Mouse (Mus musculus) heart, embryonic 14.5 days (tissue): ENCODE measurements around the gene Rbm15. TPM values are rescaled to one million over a fixed set of nuclear protein-coding genes. Genes with fewer than 3 reads are reported as not detected.
"Not testable (repeated sequence)": the region's sequence is repeated elsewhere in the genome, so short reads cannot be mapped to it uniquely, and the experiment has no call there.

ENCODE experiments used
- ATAC-seq: fragments of 200-750 bp; cut with Nextera tagmentation; 2 replicates; pipeline ENCODE4 v1.8.0; 2017; ENCODE audit warnings: low read depth, moderate TSS enrichment; ENCODE audit not compliant: insufficient number of reproducible peaks, insufficient read depth, low FRiP score
- H3K27ac ChIP-seq, 2 experiments: fragments of 200-500 bp in 1 of 2; fragments of 300-500 bp in 1 of 2; sonication (generic) in 1 of 2; replicated peaks in 1 of 2; 2 replicates each; pipeline ENCODE4 v1.5.1; 2012 to 2014; ENCODE audit warnings: low read depth in 2 of 2, low read length in 2 of 2, control low read depth in 1 of 2, mild to moderate bottlenecking in 1 of 2, mixed read lengths in 1 of 2; ENCODE audit not compliant: control insufficient read depth in 1 of 2, insufficient read depth in 1 of 2
- H3K27me3 ChIP-seq: fragments of 300-500 bp; sonication (generic); 2 replicates; pipeline ENCODE4 v1.6.1; 2014; ENCODE audit warnings: mild to moderate bottlenecking, low read length, control low read depth; ENCODE audit not compliant: control insufficient read depth, insufficient read depth
- H3K36me3 ChIP-seq: fragments of 300-500 bp; sonication (generic); 2 replicates; pipeline ENCODE4 v1.6.1; 2014; ENCODE audit warnings: mild to moderate bottlenecking, control low read depth, low read length, mixed read lengths; ENCODE audit not compliant: control insufficient read depth, insufficient read depth
- H3K4me1 ChIP-seq, 2 experiments: fragments of 200-500 bp in 1 of 2; fragments of 300-500 bp in 1 of 2; sonication (generic) in 1 of 2; 2 replicates each; pipeline ENCODE4 v1.6.1; 2012 to 2014; ENCODE audit warnings: low read length in 2 of 2, control low read depth in 1 of 2, mixed read lengths in 1 of 2; ENCODE audit not compliant: control insufficient read depth in 2 of 2, insufficient read depth in 2 of 2
- H3K4me2 ChIP-seq: fragments of 300-500 bp; sonication (generic); 2 replicates; pipeline ENCODE4 v1.6.1; 2014; ENCODE audit warnings: mild to moderate bottlenecking, low read length
- H3K4me3 ChIP-seq, 2 experiments: fragments of 200-500 bp in 1 of 2; fragments of 300-500 bp in 1 of 2; sonication (generic) in 1 of 2; 2 replicates each; pipeline ENCODE4 v1.5.1; 2012 to 2014; ENCODE audit warnings: low read length in 2 of 2, mild to moderate bottlenecking in 2 of 2, control low read depth in 1 of 2, low read depth in 1 of 2, moderate library complexity in 1 of 2; ENCODE audit not compliant: control insufficient read depth in 1 of 2, insufficient read depth in 1 of 2
- H3K9ac ChIP-seq: fragments of 300-500 bp; sonication (generic); 2 replicates; pipeline ENCODE4 v1.6.1; 2014; ENCODE audit warnings: mild to moderate bottlenecking, low read length
- H3K9me3 ChIP-seq: fragments of 300-500 bp; sonication (generic); 2 replicates; pipeline ENCODE4 v1.6.1; 2016; ENCODE audit warnings: low read length, control low read depth; ENCODE audit not compliant: control insufficient read depth
- WGBS: fragments of 180-500 bp; shearing (Covaris S2); extraction: QIAGEN DNeasy Blood & Tissue Kit; methylation state at CpG from one replicate; pipeline ENCODE4 v1.1.7; 2014; 5-methylcytosine and 5-hydroxymethylcytosine counted together
- polyA plus RNA-seq: library from polyadenylated mRNA; unstranded; fragments of >200 nt; fragmentation: Nextera tagmentation; extraction: Ambion mirVana; gene quantifications from 2 replicates; pipeline ENCODE4 v1.2.1, GENCODE M21; 2014

The Rbm15 gene
- polyA plus RNA-seq, 1 experiment from 2014 or later = 11.7 TPM

- Histone ChIP-seq H3K27me3 (no peaks in the 10 kb centered on the region), H3K36me3 (peaks cover 52% of the 10 kb centered on the region), H3K27ac (no peak overlapping the region), H3K9ac (peak overlapping the region; percentile 98), H3K4me3 (peak overlapping the region; percentile 95 to 99), H3K9me3 (no peaks in the 10 kb centered on the region), H3K4me2 (peak overlapping the region; percentile 98), H3K4me1 (peaks cover 18 to 42% of the 10 kb centered on the region in 2 experiments)
- 46% methylated on average over 28 of the region's 28 CpGs for WGBS
- no peak for ATAC-seq
Measured at GRCm38 (mm10) chr3:107330503-107331424, 2.7 kb downstream of the Rbm15 start.

DNA sequence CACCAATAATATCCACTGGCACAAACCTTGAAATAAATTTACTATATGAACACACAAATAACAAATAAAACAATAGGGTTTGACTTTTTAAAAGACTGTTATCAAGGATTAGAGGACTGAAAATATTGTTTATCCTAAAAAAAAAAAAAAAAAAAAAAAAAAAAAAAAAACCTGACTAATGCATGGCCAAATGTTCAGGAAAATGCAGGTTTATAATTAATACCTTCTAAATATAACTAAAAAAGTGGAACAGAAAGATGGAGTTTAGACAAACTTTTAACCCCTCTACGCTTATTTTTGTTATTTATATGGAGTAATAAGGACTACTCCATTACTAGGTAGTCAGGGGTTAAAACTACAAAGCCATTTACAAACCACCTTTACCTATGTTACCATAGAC lies 7.0 kb downstream of the Rbm15 start:
- no peak for ATAC-seq
- Histone ChIP-seq H3K4me1 (peaks cover 17 to 53% of the 10 kb centered on the region in 2 experiments), H3K27ac (no peak overlapping the region), H3K9me3 (no peaks in the 10 kb centered on the region), H3K4me3 (no peak overlapping the region), H3K36me3 (peaks cover 72% of the 10 kb centered on the region), H3K27me3 (no peaks in the 10 kb centered on the region), H3K4me2 (no peak overlapping the region), H3K9ac (no peak overlapping the region)
- 95% methylated on average over 1 of the region's 1 CpGs for WGBS

DNA sequence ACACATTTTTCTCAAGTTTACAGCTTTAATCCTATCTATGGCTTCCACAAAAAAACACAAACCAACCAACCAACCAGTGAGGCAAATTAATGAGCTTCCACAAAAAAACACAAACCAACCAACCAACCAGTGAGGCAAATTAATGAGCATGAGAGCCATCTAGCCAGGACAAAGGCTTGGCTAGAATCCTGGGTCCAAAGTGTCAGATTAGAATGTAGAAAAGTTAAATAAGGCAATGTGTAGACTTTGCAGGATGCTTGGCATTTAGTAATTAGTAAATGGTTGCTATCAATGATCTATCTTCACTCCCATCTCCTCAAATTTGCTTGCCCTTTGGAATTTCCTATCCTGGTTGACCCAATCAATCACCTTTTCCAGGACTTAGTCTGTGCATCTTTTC lies 11.7 kb downstream of the Rbm15 start:
- peaks cover 3 to 33% of the 10 kb centered on the region in 2 experiments; a peak in 3 of 4 replicates for H3K4me1 ChIP-seq
- H3K27me3 ChIP-seq = no peaks in the 10 kb centered on the region
- H3K36me3 ChIP-seq = peaks cover 51% of the 10 kb centered on the region
- H3K9me3 ChIP-seq = no peaks in the 10 kb centered on the region
- H3K4me3 ChIP-seq = no peak overlapping the region
- no peak overlapping the region for H3K9ac ChIP-seq
- no peak for ATAC-seq
- no peak overlapping the region for H3K27ac ChIP-seq
- H3K4me2 ChIP-seq = no peak overlapping the region

GRCm38 (mm10) chr3:107321141-107321540 lies 12.3 kb downstream of the Rbm15 start:
- Histone ChIP-seq H3K4me3 (no peak overlapping the region), H3K36me3 (peaks cover 51% of the 10 kb centered on the region), H3K9me3 (no peaks in the 10 kb centered on the region), H3K27me3 (no peaks in the 10 kb centered on the region), H3K4me1 (peaks cover 3 to 32% of the 10 kb centered on the region in 2 experiments; a peak in 3 of 4 replicates), H3K27ac (no peak overlapping the region), H3K4me2 (no peak overlapping the region), H3K9ac (no peak overlapping the region)
- no peak for ATAC-seq
- 92% methylated on average over 2 of the region's 2 CpGs for WGBS

DNA sequence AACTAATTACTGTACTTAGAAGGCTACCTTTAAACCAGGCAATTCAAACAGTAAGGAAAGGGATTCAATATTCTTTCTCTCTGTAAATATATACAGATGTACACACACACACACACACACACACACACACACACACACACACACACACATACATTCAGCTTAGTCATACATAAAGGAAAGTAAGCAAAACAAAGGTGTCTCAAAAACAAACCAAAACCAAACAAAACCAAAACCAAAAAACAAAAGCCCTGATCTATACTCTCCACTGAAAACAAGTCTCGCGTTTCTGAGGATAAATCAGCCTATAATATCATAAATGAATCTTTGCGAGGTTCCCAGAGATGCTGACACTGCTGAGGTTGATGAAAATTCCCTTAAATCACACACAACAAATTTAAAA lies 16.1 kb downstream of the Rbm15 start:
- Histone ChIP-seq H3K27me3 (no peaks in the 10 kb centered on the region), H3K9me3 (no peaks in the 10 kb centered on the region), H3K4me2 (no peak overlapping the region), H3K9ac (no peak overlapping the region), H3K4me3 (no peak overlapping the region), H3K27ac (no peak overlapping the region), H3K36me3 (peaks cover 35% of the 10 kb centered on the region), H3K4me1 (peaks cover 0 to 6% of the 10 kb centered on the region in 2 experiments; a peak in 2 of 4 replicates)
- ATAC-seq = no peak
- 92% methylated on average over 3 of the region's 3 CpGs for WGBS

- H3K36me3 ChIP-seq = peaks cover 24% of the 10 kb centered on the region
- not testable (repeated sequence) for H3K27ac ChIP-seq, H3K9ac ChIP-seq, H3K9me3 ChIP-seq, ATAC-seq, H3K4me3 ChIP-seq, H3K4me2 ChIP-seq, H3K27me3 ChIP-seq, H3K4me1 ChIP-seq
- 74% methylated on average over 4 of the region's 4 CpGs for WGBS
Measured at GRCm38 (mm10) chr3:107296917-107297316, 36.6 kb downstream of the Rbm15 start.

DNA sequence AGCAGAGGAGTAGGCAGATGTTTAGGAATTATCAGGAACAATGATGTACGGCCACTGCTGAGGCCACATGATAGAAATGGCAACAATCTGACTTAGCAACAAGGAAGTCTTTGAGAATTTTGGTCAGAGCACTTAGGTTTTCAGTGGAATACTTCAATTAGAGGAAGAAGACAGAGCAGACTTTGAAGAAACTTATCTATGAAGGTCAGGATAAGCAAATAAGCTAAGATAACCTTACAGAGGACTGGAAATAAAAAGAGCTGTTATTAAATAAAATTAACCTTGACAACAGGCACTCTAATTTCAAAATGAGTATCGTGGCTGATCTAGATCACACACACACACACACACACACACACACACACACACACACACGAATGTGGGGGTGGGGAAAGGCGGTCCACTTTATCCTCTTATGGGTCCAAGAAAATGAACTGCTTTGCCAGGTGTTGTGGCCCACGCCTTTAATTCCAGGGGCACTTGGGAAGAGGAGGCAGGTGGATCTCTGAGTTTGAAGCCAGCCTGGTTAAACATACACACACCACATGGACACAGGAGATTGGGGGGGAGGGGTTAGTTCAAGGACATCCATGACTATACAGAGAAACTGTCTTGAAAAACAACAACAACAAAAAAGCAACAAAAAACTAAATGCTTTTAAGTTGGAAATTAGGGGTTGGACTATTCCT lies 37.7 kb downstream of the Rbm15 start:
- H3K27me3 ChIP-seq = no peaks in the 10 kb centered on the region
- ATAC-seq = no peak
- peaks cover 0 to 9% of the 10 kb centered on the region in 2 experiments; a peak in 2 of 4 replicates for H3K4me1 ChIP-seq
- H3K9me3 ChIP-seq = no peaks in the 10 kb centered on the region
- H3K9ac ChIP-seq = no peak overlapping the region
- no peak overlapping the region for H3K27ac ChIP-seq
- H3K4me2 ChIP-seq = no peak overlapping the region
- H3K36me3 ChIP-seq = peaks cover 13% of the 10 kb centered on the region; the same call in 1 of the 2 replicates
- 75% methylated on average over 5 of the region's 5 CpGs for WGBS
- H3K4me3 ChIP-seq = no peak overlapping the region
